Mouse (Mus musculus): ENCODE data around the gene Fgf14.
"Not testable (repeated sequence)": the region's sequence is repeated elsewhere in the genome, so short reads cannot be mapped to it uniquely, and the experiment has no call there.

The Fgf14 gene

DNA sequence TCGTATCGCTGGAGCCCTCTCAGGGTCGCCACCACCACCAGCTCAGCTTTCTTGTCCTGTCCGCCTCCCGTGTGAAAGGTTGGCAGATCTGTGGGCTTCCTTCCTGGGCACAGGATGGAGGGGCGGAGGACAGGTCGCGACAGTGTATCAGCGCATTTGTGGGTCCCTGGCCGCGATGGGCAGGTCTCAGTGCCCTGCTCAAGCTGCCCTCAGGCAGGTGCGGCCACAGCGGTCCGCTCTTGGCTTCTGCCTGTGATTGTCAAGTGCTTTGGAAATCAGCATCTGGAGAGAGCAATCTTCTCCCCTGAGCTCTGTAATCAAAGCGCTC lies 484.1 kb downstream of the Fgf14 start:
- no peak for DNase-seq (ENCODE audit: low spot score in 2 of 2)

DNA sequence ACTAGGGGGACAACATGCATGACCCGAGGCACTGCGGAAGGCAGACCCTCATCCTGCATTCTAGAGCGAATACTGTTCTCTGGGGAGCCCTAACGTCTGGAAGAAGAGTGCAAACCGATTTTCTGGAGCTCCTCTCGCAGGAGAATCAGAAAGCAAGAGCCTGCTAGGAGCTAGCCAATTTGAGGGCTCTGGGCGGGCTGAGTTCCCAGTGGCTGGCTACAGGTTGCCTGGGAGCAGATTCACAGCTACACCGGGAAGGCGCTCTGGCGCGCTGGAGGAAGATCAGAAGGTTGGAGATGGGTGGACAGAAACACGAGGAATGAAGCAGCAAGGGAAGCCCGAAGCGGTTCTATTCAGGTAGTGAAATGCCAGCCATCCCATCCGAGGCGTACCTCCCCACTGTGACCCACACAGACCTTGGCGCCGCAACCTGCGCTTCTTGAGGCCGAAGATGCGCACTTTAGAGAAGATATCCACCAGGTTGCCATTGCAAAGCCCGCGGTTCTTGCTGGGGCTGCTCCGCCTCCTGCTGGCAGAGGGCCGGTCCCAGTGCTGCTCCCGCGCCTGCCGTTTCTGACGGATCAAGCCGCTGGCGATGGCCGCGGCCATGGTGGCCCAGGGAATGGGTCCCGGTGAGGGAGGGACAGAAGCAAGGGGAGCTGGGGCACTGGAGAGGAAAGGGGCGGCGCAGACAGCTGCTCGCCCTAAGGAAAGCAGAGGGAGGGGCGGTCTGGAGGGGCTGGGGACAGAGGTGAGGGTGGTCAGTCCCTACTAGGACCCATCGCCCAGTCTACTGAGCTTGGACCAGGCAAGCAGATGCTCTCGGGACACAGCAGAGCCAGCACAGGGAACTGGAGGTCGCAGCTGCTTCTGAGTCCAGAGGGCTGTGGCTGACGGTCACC lies 484.8 kb downstream of the Fgf14 start:
- DNase-seq (ENCODE audit: low spot score in 2 of 2) = peak in 1 of 2 experiments; percentile 3

DNA sequence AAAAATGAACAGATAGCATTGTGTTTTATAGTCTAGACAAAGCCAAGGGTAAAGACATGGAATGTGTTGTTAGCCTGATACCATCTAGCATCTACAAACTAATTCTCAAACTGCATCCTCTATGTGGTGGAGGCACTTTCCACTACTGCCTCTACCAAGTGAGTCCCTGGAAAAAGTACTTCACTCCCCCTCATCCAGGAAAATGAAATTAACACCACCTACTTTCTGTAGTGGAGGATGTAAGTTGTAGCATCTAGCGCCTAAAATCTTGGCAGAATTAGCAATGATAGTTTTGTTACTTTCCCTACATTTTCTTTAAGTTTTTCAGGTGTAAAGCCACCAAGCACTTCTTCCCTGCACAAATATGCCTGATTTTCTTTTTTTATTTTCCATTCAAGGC lies 496.7 kb downstream of the Fgf14 start:
- DNase-seq (ENCODE audit: low spot score in 2 of 2) = no peak

DNA sequence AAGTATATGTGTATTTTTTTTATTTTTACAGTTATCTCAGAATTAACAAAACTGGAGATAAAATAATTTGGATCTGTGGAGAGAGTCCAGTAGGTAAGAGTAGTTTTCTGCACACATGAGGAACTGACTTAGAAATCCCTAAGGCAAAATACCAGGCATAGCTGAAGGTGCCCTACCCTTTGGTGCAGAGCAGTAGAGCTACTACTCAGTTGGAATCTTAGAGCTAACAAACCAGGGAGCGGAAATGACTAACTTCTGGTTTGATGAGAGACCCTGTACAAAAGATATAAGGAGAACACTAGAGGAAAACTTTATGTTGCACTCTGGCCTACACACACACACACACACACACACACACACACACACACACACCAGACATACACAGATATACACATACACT lies 502.8 kb downstream of the Fgf14 start:
- DNase-seq (ENCODE audit: low spot score in 2 of 2) = no peak

DNA sequence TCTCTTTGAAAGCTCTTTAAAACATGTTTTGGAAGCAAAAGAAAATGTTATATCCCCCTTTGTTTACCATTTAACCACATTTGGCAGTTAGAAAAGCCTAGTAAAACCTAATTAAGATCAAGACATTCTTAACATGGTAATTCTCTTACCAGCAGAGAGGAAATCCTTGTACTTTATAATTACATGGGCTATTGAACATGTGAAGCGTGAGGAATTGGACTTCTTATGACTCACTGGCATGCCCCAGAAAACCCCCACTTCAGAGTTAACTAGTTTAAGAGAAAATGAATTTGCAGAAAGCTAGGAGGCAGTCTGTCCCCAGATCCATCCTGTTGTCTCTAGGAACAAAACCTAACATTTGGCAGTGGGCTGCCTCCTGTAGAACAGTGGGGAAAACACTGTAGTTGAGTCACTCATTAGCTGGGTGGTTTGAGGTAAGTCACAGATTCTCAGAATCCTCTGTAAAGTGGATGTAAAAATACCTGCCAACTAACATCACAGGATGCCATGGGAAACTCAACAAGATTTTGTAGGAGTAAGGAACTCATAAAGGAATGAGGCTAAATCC lies 513.2 kb downstream of the Fgf14 start:
- DNase-seq (ENCODE audit: low spot score in 2 of 2) = no peak

DNA sequence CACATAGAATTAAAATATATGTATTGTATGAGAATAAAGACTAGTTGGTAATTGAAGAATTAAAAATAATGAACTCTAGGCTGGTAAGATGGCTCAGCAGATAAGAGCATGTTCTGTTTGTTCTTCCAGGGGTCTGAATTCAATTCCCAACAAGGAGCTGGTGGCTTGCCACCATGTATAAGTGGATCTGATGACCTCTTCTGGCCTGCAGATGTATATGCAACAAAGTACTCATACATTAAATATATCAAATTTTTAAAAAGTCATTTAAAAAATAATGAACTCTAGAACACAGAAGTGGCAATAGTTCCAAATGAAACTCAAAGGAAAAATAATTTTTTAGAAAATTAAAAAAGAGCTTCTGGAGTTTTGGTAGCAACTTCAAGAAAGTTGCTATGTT lies 529.5 kb downstream of the Fgf14 start:
- DNase-seq (ENCODE audit: low spot score in 2 of 2) = no peak

DNA sequence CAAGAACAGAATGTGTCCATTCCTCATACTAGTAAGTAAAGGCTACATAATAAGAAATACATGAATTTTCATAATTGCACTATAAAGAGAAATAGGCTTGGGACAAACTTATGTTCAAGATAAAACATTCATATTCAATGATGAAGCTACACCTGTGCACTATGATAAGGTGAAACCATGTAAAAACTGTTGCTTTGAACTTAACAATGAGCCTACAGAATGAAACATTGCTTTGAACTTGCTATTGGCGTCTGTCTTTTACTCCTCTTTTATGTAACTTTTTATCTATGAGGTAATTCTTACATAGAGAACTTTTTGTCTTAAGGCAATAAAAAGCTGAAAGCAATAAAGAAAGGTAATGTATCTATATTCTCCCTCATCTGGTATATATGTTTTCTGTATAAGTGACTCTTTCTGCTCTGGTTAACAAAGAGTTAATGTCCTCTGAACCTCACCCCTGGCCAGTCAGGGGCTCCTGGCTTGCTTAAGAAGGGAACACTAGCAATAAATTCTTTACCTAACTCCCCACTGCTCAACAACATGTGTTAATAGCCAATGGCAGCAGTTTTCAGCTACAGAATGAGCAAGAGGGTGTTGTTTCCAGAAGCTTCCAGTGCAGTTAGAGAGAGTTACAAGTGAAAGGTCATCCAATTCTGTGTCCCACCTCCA lies 569.6 kb downstream of the Fgf14 start:
- no peak for DNase-seq (ENCODE audit: low spot score in 2 of 2)

DNA sequence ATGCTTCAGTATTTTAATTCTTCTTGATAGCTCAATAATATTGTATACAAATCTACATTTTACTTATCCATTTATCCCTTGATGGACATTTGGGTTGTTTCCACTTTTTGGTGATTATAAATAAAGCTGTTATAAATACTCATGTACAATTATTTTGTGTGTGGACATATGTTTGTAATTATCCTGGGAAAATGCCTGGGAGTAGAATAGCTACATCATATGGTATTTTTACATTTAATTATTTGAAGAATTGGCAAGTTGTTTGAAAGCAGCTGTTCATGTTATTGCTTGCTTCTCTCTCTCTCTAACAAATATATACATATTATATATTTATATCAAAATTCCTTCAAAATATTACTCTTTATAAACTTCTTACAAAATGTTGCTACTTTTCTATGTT lies 593.8 kb downstream of the Fgf14 start:
- no peak for DNase-seq (ENCODE audit: low spot score in 2 of 2)

DNA sequence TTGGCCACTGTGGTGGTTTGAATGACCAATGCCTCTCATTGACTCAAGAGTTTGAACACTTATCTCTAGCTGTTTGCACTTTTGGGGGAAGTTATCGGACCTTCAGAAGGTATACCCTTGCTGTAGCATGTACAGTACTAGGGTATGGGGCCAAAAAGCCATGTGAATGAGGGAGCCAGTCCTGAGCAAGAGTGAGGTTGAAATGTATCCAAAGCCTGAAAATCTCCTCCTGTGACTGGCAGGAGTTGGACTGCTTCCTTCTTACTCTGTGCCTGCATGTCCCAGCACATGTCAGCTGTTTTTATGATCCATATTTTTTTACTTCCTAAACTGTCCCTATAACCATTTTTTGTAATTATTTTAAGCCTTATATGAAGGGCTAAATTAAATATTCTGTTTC lies 632.9 kb downstream of the Fgf14 start:
- no peak for DNase-seq (ENCODE audit: low spot score in 2 of 2)

DNA sequence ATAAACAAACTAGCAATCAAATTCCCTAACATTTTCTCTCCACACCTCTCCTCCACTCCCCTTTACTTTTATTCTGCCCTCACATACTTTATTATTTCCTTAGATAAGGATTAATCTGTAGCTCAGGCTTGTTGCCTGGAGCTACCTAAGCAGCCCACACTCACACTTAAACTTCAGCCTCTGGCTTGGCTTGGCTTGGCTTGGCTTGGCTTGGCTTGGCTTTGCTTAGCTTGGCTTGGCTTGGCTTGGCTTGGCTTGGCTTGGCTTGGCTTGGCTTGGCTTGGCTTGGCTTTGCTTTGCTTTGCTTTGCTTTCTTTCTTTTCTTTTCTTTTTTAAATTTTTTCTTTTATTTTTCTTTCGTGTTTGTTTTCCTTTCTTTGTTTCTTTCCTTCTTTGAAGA lies 636.3 kb downstream of the Fgf14 start:
- peak; percentile 3 to 7 for DNase-seq (ENCODE audit: low spot score in 2 of 2)

DNA sequence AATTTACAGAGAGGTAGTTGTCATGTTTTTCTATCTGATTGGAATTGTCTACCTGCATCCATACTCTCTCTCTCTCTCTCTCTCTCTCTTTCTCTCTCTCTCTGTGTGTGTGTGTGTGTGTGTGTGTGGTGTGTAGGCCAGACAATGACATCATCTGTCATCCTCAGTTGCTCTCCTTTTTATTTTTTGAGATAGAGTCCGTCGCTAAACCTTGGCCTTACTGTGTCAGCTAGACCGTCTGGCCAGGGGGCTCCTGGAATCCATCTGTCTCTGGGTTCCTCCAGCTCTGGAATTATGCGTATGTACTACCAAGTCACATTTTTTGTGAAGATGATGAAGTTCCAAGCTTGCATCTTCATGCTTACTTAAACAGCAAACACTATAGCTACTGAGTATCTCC lies 639.5 kb downstream of the Fgf14 start:
- DNase-seq (ENCODE audit: low spot score in 2 of 2) = no peak

DNA sequence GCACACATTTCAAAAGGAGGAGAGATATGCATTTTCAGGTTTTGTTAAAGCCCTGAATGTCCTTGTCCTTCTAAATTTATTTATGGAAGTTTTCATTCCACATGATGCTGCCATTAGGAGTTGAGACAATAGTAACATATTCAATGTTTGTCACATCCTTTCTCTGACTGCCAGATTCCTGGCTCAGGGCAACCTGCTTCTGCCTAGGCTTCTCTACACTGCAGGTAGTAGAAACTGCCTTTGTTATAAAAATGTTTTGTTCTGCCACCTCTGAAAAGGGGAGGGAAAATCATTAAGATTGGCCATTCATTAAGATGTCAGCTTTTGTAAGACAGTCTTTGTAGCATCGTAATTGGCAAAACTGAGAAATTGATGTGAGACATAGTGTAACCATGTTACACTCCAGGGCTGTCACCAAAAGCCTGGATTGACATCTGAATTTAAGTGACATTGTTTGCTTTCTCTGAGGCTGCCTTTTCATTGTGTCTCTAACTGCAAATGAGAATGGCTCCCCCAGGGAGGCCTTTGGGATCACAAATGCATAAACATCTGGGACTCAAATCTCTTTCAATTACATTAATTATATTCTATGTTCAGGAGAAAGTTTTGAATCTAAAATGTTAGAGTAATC lies 640.2 kb downstream of the Fgf14 start:
- no peak for DNase-seq (ENCODE audit: low spot score in 2 of 2)

DNA sequence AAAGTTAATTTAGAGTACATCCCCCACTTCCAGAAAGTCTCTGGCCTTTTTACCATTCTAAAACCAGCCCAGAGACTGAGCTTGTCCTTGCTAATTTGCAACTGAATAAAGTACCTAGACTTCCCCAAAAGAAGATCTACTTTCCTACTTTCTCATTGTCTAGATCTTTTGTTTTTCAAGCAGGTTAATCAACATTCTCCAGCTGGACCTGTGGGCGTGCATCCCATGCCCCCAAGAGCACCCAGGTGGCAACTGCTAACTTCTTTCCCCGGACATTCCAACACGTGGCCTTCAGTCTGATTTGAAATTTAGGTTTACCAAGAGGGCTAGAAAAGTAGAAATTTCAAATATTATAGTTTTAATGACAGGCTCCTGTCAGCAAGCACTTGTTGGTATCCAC lies 643.6 kb downstream of the Fgf14 start:
- not testable (repeated sequence) for DNase-seq (ENCODE audit: low spot score in 2 of 2)

DNA sequence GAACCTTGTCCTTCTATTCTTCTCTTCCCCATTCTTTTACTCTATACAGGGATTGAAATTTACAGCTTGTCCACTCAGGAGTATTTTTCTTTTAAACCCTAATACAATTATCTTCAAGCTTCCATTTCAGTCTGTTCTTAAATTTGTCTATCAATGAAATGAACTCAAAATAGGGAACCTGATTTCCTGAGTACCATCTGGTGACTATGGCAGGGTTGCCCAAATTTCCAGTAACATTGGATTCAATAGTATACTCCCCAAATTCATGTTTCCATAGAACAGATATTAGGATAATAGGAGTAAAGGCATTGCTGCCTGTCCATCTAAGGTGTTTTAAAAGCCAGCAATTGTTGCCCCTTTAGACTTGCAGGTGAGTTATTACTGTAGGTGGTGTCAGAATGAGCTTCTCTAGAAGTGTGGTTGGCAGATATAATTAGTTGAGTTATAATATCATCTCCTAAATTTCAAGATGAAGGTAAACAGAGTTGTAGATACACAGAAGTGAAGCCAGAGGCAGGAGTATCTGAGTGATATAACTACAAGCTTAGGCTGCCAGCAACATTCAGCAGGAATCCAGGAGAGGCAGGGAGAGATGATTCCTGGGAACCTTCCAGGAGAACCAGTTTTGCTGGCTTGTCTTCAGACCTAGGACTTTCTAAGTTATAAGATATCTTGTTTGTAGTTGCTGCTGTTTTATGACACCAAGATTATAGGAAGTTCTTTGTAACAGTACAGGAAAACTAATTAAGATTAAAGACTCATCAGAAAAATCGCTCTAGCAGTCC lies 648.8 kb downstream of the Fgf14 start:
- no peak for DNase-seq (ENCODE audit: low spot score in 2 of 2)

DNA sequence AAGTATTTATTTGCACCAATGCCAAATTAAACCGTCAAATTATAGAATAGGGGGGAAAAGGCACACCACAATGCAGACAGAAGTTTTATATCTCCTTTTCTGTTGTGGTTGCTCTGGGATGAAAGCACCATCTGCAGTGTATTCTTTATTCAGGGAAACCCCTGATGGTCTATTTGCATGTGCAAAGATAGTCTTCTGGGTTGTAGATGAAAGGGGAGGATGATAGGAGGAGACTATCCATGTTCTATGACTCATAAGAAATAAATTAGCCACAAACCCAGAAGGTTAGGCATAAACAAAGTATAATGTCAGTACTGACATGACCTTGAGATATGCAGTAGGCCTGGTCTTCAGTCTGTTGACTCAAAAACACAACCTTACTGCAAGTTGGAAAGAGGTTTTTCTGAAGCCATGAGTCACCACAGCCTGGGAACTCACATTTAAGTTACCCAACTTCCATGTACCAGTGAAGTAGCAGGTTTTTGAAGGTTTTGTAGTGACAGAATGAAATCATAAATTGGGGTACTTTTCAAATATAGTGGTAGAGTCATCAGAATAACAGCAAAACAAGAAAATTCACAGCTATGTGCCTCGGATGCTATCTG lies 686.2 kb downstream of the Fgf14 start:
- DNase-seq (ENCODE audit: low spot score in 2 of 2) = no peak

DNA sequence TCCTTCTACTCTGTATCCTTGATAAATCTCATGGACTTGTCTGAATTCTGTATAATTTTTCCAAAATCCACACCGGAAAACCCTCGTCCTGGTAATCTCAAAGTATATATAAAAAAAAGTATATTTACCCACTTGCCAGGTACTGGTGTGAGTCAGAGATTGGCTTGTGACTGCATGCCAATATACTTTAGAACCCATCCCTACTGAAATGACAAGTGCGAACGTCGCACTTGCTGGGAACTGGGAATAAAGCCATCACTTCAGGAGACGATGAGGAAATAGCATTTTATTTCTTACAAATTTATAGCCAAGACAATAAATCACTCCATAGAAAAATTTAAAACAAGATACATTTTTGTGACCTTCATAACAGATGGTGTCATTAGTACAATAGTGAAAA lies 708.9 kb downstream of the Fgf14 start:
- DNase-seq (ENCODE audit: low spot score in 2 of 2) = no peak

DNA sequence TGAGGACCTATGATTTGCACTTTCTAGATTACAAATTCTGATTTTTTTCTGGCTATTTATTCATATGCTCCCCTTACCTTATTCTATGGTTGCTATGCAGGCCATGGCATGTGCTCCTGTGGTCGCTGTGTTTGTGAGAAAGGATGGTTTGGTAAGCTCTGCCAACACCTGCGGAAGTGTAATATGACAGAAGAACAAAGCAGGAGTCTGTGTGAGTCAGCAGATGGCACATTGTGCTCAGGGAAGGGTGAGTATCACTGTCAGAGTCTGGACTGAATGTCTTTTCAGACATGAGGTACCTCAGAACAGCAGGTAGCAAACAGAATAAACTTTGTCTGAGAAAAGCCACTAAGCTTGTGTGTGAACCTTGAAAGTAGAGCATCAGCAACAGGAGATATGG lies 710.4 kb downstream of the Fgf14 start:
- DNase-seq (ENCODE audit: low spot score in 2 of 2) = no peak
